Mouse (Mus musculus) lung, postnatal 25 days (tissue): ENCODE results near the gene Pip4k2c.
"Not testable (repeated sequence)": the region's sequence is repeated elsewhere in the genome, so short reads cannot be mapped to it uniquely, and the experiment has no call there.

Experiments used
- DNase-seq: peaks from one replicate; pipeline ENCODE4 v3.0.0; 2022; ENCODE audit warnings: low spot score

Gene Pip4k2c

DNA sequence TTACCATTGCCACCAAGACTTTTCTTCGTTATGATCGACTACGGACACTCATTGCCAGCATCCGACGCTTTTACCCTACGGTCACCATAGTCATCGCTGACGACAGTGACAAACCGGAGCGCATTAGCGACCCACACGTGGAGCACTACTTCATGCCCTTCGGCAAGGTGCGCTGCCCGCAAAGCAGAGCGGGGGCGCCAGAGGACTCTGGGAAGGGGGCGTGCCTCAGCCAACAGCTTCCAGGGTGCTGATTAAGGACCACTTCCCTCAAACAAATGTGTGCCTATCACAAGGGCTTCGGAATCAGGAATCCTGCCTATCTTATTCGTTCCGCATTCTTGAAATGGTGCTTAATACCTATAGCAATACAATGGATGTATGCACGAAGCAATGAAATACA lies 41.4 kb downstream of the Pip4k2c start:
- DNase-seq = no peak

DNA sequence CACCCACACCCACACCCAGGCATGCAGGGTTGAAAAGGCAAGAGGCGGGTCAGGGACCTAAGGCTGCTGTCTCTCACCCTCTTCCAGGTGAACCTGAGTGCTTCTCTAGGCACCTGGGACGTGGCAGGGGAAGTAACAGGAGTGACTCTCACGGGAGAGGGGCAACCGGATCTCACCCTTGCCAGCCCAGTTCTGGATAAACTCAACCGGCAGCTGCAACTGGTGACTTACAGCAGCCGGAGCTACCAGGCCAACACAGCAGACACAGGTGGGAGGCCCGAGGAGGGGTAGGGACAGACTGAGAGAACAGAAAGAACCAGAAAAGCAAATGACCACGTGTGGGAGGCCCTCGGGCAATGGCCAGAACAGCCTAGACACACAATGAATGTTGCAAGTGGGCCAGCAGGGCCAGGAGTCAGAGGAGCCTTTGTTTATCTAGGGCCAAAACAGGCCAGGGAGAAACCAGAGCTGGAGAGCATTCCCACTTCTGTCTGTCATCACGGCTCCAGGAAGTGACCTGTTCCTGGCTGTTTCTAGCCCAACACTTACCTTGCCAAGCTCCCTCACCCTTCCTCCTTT lies 43.7 kb downstream of the Pip4k2c start:
- DNase-seq = peak; percentile 67

DNA sequence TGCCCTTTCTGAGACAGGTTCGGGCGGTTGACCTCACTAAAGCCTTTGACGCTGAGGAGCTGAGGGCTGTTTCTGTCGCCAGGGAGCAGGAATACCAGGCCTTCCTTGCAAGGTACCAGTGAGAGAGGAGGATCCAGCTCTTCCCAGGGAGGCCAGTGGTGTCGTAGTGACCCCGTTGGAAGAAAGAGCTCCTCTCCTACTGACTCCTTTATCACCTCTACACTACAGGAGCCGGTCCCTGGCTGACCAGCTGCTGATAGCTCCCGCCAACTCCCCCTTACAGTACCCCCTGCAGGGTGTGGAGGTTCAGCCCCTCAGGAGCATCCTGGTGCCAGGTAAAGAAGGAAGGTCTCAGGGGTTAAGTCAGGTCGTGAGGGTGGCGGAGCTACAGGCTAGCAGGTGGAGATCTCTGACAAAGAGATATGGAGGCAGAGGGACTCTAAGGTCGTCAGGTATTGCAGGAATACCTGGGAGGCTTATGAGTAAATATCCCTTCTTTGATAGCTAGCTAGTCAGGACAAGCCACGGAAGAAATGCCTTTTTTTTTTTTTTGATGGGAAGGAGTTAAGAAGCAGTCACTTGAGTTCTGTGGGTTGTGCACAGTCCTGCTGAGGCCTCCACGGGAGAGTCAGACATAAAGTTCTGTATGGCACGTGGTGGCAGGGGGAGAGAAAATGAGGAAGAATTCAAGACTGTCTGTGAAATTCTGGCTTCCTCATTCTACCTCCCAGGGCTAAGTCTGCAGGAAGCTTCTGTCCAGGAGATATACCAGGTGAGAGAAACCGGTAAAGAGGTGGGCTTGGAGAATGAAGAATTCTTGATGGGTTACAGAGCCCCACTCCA lies 44.4 kb downstream of the Pip4k2c start:
- DNase-seq = peak; percentile 26

DNA sequence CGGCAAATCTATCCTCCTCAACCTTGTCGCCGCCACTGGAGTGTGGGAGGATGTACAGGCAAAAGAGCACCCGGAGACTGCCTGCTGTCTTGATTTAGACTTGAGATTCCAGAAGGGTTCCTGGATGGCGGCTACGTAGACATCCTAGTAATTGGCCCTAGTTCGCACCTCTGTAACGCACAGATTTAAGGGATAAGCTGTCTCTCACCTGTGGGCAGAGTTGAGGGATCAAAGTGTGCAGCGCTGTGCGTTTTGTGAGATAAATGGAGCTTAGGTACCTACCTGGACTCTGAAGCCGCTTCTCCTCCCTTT lies 45.0 kb downstream of the Pip4k2c start:
- DNase-seq = no peak

DNA sequence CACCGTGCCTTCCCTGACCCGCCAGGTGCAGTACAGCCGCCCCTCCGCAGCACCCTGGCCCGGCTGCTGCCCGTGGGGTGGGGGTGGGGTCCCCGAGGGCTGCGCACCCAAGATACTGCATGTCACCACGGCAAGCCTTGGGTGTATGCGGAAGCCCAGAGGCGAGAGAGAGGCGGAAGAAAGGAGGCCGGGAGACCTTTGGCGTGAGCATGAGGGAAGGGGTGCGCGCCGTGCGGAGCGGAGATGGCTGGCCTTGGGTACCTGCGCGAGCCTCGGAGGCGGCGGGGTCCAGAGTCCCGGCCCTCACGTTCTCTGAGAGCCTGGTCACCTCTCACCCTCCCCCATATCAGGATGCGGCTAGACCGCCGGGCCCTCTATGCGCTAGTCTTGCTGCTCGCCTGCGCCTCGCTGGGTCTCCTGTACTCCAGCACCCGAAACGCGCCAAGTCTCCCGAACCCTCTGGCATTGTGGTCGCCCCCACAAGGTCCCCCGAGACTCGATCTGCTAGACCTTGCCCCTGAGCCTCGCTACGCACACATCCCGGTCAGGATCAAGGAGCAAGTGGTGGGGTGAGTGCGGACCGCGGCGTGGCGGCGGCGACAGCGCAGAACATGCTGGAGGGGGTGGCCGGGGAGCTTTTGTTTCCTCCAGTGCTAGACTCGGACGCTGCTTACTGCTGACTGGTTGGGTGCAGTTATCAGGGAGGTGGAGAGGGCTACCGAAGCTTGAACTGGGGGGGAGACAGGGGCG lies 45.6 kb downstream of the Pip4k2c start:
- DNase-seq = peak; percentile 55

DNA sequence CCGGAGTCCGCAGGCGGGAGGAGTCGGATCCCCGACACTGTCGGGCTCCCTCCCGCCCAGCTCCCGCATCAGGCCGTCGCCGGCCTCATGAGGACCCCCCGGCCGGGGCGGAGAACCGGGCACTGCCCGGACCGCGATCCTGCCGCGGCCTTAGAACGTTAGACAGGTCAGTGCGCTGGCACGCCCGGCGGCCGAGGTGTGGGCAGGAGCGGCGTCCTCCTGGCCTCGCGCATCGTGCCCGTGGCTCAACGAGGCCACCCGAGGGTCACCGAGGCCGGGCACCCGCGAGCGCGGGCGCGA lies 46.1 kb downstream of the Pip4k2c start:
- DNase-seq = no peak

DNA sequence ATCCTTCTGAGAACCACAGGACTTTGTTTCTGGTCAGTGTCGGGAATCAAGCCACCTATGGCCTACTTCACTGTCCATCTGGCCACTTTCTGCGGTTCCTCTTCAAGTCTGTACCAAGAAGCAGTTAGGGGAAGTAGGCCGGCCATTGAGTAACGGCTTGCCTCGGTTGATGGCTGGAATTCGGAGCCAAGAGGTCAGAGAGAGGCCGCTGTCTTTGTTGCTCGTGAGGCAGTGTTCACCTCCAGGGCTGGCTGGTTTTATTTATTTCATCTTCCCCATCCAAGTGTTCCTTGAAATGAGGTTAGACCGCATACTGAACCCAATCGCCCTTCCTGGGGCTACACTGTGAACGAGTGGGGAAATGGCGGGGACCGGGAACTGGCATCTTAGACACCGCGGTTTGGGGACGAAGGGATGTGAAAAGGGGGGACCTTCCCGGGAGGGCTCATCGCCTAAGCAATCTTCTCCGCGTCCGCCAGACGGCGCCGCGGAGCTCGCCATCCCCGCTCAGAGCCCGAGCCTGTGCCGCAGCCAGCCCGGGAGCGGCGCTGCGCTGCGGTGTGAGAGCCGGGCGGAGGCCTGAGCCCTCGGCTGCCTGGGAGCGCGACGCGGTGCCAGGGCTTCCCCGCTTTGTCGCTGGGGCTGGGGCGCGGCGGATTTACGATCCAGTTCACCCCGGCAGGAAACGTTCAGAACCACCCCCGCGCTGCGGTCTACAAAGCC lies 46.6 kb downstream of the Pip4k2c start, which contains the start of gene B4galnt1:
Gene B4galnt1, plus strand, starts transcription at position 595 of the 723 bp plus-strand sequence.
- peak; percentile 77 for DNase-seq

DNA sequence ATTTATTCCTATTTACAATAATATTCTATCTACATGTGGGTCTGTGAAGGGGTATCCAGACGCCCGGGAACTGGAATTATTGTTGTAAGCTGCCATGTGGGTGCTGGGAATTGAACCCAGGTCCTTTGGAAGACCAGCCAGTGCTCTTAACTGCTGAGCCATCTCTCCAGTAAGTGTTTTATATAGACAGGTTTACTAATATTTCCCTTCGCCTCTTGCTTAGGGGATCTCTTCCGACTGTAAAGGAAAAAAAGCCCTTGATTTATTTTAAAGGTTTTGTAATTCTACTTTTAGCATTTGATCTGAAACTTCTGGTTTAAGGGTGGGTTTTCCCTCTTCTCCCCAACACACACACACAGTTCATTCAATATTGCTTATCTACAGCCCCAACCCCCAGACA lies 47.2 kb downstream of the Pip4k2c start:
- DNase-seq = no peak

DNA sequence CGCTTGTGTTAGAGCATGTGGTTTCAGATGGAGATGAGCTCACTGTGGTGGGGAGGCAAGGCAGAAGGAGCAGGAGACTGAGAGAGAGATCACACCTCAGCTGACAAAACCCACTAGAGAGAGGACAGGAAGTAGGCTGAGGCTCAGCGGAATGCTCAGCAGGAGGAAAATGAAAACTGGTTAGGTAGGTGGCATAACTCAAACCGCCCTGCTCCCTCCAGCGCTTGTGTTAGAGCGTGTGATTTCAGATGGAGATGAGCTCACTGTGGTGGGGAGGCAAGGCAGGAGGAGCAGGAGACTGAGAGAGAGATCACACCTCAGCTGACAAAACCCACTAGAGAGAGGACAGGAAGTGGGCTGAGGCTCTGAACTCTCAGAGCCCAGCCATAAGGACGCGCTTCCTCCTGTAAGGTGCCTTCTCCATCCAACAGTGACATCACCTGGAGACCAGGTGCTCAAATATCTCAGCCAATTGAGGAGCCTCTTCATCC lies 48.6 kb downstream of the Pip4k2c start:
- DNase-seq = peak; percentile 34

DNA sequence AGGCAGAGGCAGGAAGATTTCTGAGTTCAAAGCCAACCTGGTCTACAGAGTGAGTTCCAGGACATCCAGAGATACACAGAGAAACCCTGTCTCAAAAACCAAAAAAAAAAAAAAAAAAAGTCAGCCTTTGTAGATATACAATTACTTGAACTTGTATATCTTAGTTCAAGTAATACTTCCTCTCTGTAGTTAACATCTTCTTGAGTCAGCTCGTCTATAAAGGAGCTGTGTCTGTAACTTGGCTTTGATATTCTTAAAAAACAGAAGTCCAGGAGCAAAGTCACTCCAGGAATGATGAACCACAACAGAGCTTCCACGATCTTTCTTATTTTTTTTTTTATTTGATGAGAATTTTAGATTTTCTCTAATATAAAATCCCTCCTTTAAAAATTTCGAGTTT lies 50.7 kb downstream of the Pip4k2c start:
- no peak for DNase-seq

DNA sequence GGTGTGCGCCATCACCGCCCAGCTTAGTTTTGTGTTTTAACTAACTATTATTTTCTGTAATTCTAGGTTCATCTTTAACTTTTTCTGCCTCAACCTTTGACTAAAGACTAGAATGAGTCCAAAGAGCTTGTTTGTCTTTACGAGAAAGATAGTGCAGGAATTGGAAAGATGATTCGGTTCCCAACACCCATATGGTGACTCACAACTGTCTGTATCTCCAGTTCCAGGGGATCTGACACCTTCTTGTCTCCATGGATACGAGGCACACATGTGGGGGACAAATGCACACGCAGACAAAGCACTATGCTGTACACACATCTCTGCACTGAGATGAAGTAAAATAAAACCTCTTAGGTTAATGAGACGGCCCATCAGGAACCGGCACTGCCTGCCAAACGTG lies 51.3 kb downstream of the Pip4k2c start:
- DNase-seq = no peak

DNA sequence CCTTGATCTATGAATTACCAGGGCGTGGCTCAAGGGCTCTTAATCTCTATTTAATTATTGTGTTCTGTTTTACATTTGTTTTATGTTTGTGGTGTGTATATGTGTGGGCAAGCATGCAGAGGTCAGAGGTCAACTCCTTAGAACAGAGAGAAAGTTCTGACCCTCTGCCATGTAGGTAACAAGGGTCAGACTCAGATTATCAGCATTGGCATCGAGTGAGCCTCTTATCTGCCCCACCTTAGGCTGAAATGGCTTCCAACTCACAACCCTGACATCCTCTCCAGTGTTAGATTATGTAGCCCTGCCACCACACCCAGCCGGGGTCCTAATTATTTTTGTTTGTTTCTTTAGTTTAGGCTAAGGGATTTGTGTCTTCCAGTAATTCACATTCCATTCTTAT lies 52.9 kb downstream of the Pip4k2c start:
- DNase-seq = no peak

DNA sequence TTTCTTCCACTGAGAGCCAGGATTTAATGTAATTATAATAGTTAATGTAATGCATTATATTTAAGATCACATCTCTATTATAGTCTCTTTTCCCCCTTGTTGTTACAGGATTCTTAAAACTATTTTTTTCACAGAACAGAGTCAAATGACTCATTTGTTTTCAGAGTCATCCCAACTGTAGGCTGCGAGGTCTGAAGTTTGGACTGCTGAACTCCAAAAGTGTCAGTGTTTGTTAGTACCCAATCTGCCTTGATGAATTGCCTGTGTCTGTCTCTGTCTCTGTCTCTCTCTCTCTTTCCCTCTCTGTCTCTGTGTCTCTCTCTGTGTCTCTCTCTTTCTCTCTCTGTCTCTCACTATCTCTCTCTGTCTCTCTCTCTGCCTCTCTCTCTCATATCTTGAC lies 54.9 kb downstream of the Pip4k2c start:
- no peak for DNase-seq

DNA sequence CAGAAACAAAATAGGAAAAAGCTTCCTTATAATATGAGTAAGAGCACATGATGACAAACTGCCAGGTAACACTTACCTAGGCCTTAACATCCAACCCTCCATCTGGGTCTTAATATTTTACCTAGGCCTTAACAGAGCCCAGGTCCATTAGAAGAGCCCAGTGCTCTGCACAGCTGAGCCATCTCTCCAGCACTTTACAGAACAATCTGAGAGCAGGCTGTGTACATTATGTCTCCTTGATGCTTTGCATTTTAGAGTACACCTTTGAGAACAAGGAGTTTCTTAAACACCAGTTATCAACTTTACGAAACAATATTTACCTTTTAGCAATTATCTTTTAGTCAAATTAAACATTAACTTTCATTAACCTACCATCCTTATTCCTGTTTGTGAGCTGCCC lies 55.3 kb downstream of the Pip4k2c start:
- no peak for DNase-seq

DNA sequence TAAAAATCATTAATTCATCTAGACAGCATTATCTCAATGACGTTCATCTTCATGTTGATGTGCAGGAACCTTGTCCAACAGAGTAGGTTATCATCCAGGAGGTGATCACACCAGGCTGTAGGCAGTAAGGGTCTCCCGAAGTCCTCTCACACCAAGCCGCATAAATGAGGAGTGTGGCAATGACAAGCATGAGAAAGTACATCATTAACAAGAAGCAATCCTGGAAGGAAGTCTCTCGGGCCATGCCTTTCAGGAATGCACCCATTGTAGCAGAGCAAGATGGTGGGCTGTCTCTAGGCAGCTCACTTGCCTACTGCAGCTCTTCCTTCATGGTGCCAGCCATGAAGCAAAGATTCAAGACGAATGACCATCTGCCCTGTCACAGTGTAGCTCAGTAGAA lies 56.7 kb downstream of the Pip4k2c start:
- no peak for DNase-seq

DNA sequence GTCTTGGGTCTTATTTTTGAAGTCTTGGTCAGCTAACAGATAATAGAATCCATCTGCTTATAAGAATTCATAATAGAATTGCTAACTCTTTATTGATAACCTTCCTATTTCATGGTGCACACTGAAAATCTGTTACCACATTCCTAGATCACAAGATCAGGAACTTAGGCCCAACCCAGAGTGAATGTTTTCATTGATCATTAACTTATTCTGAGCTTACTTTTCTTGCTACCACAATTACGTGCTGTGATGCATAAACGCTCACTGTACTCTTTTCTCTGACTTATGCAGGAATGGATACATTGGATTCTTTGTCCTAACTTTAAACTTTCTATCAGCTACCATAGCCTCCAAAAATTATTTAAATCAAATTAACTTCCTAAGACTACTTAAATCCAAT lies 57.1 kb downstream of the Pip4k2c start:
- no peak for DNase-seq

DNA sequence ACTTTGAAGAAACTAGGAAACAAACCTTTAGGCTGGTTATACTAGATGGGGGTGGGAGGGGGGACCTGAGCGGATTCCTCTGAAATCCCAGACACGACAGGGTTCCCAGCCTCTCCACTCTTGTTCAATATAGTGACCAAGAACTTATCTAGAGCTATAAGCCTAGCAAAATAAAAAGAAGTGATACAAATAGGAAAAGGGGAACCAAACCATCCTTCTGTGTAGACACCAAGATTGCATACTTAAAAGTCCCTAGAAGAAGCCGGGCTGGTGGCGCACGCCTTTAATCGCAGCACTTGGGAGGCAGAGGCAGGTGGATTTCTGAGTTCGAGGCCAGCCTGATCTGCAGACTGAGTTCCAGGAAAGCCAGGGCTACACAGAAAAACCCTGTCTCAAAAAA lies 58.1 kb downstream of the Pip4k2c start:
- no peak for DNase-seq

DNA sequence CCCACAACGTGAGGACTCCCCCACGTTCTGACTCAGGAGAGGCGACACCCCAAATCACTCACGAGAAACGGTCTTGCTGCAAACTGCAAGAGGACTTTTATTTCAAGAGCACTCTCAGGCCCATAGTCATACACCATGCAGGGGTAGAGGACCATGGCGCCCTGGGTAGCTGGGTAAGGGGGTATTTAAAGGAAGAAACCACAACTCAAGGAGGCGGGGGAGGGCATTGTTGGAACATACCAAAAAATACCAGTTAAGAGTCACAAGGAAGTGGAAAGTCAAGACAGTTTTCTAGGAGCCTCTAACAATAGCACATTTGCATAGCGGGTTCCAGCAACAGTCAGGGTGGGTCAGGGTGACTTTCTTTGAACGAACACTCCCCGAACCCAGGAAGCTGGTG lies 58.8 kb downstream of the Pip4k2c start:
- DNase-seq = not testable (repeated sequence)

DNA sequence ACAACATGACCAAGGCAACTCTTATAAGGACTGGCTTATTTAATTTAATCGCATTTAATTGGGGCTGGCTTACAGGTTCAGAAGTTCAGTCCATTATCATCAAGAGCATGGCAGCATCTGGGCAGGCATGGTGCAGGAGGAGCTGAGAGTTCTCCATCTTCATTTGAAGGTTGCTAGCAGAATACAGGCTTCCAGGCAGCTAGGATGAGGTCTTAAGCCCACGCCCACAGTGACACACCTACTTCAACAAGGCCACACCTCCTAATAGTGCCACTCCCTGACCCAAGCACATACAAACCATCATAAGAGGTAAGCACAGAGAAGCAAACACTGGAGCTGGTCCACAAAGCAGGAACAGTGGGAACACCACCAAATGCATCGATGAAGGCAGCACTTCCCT lies 60.2 kb downstream of the Pip4k2c start:
- not testable (repeated sequence) for DNase-seq

DNA sequence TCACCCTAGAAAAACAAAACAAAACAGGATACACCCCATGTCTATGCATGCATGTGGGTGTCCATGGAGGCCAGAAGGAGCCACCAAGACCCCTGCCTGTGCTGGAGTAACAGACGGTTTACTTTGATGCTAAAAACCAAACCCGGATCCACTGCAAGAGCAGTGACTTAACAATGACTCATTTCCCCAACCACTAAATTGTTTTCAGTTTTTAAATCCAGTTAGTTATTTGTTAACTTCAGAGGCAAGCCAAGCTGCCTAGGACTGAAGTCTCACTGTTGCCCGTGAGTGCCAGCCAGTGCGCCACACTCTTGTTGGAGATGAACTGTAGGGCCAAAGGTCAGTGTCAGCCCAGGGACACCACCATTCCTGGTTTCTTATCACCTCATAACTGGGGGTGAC lies 60.9 kb downstream of the Pip4k2c start:
- DNase-seq = no peak

DNA sequence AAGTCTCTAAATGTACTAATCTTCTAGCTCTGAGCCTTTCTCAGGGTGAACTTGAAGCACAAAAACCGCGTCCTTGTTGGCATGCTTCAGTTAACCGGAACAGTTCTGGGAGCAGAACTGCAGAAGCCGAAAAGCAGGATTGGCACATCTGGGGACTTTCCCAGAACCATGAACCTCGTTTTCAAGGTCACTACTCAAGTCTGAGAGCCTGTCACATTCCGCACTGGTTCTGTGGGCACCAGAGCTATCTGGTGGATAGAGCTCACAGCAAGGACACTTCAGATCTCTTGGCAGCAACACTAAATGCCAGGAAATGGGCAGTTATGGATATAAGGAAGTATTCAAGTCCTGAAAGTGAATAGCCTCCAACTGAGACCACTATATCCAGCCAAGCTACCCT lies 64.2 kb downstream of the Pip4k2c start:
- DNase-seq = no peak
